Mouse (Mus musculus): ENCODE data around the gene Arid3b.

The Arid3b gene

DNA sequence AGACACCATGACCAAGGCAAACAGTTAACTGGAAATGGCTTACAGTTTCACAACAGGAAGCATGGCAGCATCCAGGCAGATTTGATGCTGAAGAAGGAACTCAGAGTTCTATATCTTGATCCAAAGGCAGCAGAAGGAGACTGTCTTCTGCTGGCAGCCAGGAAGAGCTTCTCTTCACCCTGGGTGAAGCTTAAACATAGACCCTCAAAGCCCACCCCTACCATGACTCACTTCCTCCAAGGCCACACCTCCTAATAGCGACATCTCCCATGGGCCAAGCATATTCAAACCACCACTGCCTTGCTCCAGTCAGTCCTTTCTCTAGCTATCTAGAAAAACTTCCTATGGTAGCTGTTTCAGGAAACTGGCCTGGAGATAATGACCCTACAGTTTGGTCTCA is 89.5 kb downstream of the Arid3b start:
- no peak for DNase-seq (ENCODE audit: low spot score)

DNA sequence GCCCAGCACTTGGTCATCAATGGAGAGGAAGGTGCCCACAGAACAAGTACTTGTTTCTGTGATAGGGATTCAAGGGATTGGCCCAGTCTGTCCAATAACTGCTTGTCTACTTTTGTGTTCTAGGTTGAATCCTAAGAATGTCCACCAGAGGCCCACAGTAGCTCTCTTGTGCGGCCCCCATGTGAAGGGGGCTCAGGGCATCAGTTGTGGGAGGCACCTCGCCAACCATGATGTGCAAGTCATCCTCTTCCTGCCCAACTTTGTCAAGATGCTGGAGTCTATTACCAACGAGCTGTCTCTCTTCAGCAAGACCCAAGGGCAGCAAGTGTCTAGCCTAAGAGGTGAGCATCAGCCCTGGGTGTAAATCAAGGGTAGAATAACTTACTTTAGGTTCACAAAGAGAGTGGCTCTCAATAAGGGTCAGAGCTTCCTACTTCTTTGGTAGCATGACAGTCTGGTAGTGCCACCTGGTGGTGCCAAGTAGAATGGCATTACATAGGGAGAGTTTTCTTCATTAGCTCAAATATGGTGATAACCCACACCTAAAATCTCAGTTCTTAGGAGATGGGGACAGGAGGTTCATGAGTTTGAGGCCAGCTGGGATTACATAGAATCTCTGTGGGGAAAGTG is 92.0 kb downstream of the Arid3b start:
- DNase-seq (ENCODE audit: low spot score) = no peak
